Mouse (Mus musculus) frontal cortex, postnatal 36 days (tissue): ENCODE measurements at regions not wholly inside any gene's neighbourhood (a gene's known extent, or its start where the extent isn't known, plus 50 kb on each side); places are given as distances from the start of the nearest gene placed in this dataset.

Source experiments
- DNase-seq, 2 experiments: peaks; one replicate each; pipeline ENCODE4 v3.0.0; 2022; ENCODE audit warnings: low spot score in 2 of 2

DNA sequence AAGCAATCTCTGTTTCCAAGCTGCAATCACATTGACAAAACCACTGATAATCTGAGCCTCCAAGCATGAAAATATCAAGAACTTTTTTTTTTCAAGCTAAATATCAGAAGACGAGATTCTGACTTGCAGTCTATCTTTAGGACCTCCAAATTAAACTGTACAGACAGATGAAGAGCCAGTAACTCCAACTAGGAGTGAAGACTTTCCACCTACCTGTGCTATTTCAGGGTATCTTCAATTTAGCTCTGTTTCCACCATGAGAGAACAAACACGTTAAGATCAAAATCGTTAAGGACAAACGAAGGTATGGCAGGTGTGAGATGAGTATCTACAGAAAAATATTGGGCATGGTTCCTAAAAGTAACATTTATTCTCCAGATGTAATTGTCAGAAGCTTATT lies 82.4 kb upstream of the Pcdh9 start:
- peak in 1 of 2 experiments; percentile 36 for DNase-seq

DNA sequence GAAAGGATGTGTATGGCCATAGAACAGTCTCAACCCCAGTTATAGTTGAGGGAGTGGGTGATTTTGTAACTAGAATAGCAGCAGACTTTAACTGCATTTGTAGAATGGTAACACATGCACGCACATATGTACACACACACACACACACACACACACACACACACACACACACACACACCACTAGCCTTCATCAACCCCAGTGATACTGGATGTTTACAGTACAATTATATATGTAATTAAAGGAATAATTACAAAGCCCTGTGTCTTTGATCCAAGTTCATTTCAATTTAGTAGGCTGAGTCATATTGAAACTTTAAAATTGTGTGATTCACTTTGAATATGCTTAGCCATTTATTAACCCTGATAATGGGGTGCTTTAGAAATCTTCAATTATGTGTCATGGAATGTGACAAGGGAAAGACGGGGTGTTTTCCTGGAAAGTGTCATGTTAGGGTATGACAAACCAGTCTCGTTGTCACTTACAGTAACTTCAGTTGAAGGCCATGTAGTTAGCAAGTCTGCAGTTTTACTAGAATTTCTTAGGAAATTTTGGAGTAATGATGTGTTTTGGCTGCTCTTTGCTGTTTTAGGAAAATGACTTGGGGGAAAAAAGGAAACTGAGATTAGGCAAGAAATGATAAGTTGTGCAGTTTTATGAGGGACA lies 81.8 kb upstream of the Pcdh9 start:
- no peak for DNase-seq

DNA sequence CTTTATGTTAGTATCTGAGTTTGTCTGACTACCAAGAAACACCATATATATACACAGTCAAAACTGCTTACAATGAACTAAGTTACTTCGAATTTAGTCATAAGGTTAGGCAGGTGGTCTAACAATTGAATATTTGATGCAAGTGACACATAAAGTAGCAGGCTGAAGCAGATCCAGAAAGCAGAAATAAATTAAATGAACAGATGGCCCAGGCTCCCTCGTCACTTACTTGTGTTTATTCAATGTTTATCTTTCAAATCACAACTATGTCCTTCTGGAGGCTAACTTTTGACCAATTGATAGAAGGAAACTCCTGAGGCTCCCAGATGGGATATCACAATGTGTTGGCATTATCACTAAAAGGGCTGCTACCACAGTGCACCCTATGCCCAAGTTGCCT lies 76.5 kb upstream of the Pcdh9 start:
- DNase-seq, result no peak

DNA sequence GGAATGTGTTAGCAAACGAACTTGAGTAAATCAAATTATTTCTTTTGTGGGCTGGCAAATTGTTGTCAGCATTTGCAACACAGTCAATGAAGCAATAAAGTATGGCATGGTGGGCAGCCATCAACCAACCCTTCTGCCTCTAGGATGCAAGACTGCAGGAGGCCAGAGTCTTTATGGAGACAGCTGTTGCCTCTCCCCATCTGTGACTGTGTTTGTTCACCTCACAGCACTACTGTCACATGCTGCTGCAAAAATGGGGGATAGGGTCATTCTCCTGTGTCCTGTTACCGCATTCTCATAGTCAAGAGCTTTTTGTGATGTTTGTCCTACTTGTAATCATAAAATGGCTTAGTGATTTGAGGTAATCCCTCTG lies 72.2 kb upstream of the Pcdh9 start:
- no peak for DNase-seq

DNA sequence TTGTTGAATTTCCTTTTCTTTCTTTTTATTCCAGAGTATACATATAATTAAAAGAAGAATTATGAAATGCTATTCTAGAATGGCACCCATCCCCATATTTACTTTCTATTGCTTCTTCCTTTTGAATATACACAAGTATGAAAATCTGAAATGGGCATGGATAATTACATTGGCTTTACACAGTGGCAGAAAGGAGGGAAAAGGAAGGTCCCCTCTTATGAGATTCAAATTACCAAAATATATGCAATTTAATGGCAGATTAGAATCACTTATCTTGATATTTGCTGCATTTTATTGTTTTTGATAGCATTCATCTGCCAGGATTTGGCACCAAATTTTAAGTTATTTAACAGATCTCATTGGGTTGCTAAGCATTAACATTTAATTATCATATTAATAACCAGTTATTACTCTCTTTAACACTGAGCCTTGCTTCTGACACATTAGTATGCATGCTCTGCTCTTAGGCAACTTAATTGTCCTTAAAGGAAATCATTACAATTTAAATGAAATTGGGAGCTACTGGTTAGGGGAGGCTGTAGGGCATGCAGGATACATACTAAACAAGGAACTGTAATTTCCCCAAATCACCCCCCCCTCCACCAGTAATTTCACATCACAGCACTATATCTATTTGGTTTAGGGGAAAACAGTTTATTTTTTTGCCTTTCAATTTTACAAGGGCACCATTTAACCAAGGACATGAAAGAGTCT lies 71.6 kb upstream of the Pcdh9 start:
- DNase-seq, result no peak
